Mouse (Mus musculus): ENCODE data around the gene Eddm3b. TPM values are rescaled to one million over a fixed set of nuclear protein-coding genes. Genes with fewer than 3 reads are reported as not detected.
"Not testable (repeated sequence)": the region's sequence is repeated elsewhere in the genome, so short reads cannot be mapped to it uniquely, and the experiment has no call there.

The Eddm3b gene
- polyA plus RNA-seq, 1 experiment from 2014 or later = 0.07 TPM

GRCm38 (mm10) chr14:51093496-51093895, 20.7 kb upstream of the Eddm3b start:
- Histone ChIP-seq H3K36me3 (replicated peaks; ENCODE audit: insufficient read depth, low read length) (no peaks in the 10 kb centered on the region), H3K4me2 (ENCODE audit: low read depth, low read length) (no peak overlapping the region), H3K4me3 (ENCODE audit: low read depth, low read length) (no peak overlapping the region), H3K9ac (replicated peaks) (no peak overlapping the region), H3K27me3 (ENCODE audit: insufficient read depth, low read length) (no peaks in the 10 kb centered on the region), H3K9me3 (ENCODE audit: low read length) (no peaks in the 10 kb centered on the region), H3K4me1 (ENCODE audit: insufficient read depth) (peaks cover 37% of the 10 kb centered on the region), H3K27ac (ENCODE audit: low read depth) (peak overlapping the region; percentile 13; the same call in 1 of the 2 replicates)
- DNase-seq = no peak
- 16% methylated on average over 3 of the region's 3 CpGs for WGBS (ENCODE audit: insufficient replicate concordance)
- ATAC-seq = no peak
- no peak for TF ChIP-seq EP300 (IDR thresholded peaks at IDR 0.05; ENCODE audit: low read depth)
- no peak for TF ChIP-seq CTCF (IDR thresholded peaks at IDR 0.05; ENCODE audit: low read depth)

DNA sequence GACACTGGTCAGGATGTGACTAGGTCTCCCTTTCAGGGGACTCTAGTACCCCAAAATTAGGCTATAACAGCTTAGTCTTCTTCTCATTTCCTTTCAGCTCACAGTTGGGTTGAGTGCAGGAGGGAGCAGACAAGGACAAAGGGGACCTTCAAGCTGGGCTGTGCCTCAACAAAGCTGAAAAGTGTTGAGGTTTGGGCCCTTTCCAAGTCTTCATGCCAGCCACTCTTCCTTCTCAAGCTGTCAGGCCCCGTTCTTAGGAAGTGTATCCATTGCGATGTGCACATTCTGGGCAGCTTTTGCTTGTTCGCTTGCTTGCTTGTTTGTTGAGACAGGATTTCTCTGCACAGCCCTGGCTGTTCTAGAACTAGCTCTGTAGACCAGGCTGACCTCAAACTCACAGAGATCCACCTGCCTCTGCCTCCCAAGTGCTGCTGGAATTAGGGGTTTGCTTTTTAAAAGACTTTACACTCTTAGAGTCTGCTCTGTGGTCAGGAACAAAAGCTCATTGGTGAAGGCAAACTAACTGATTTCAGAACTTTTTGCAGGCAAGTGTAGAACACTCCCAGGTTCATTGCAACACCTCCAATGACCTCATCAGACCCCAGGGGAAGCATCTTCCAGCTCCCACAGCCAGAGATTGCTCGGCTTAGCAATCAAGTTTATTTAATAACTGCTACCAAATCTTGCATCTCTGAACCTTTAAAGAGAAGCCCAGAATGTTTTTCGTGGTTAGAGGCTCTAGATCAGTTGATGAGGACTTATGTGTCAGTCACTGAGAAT, 19.9 kb upstream of the Eddm3b start:
- DNase-seq (peak; percentile 42), ATAC-seq (no peak)
- 59% methylated on average over 5 of the region's 5 CpGs for WGBS (ENCODE audit: insufficient replicate concordance)
- Histone ChIP-seq H3K4me2 (ENCODE audit: low read depth, low read length) (no peak overlapping the region), H3K9me3 (ENCODE audit: low read length) (no peaks in the 10 kb centered on the region), H3K9ac (replicated peaks) (no peak overlapping the region), H3K27ac (ENCODE audit: low read depth) (peak overlapping the region; percentile 37), H3K27me3 (ENCODE audit: insufficient read depth, low read length) (no peaks in the 10 kb centered on the region), H3K4me3 (ENCODE audit: low read depth, low read length) (no peak overlapping the region), H3K4me1 (ENCODE audit: insufficient read depth) (peaks cover 37% of the 10 kb centered on the region), H3K36me3 (replicated peaks; ENCODE audit: insufficient read depth, low read length) (no peaks in the 10 kb centered on the region)
- TF ChIP-seq EP300 (IDR thresholded peaks at IDR 0.05; ENCODE audit: low read depth) = no peak
- TF ChIP-seq CTCF (IDR thresholded peaks at IDR 0.05; ENCODE audit: low read depth) = no peak

- Histone ChIP-seq H3K4me1 (ENCODE audit: insufficient read depth) (peaks cover 37% of the 10 kb centered on the region), H3K4me2 (ENCODE audit: low read depth, low read length) (no peak overlapping the region), H3K27me3 (ENCODE audit: insufficient read depth, low read length) (no peaks in the 10 kb centered on the region), H3K36me3 (replicated peaks; ENCODE audit: insufficient read depth, low read length) (no peaks in the 10 kb centered on the region), H3K27ac (ENCODE audit: low read depth) (no peak overlapping the region), H3K9ac (replicated peaks) (no peak overlapping the region), H3K9me3 (ENCODE audit: low read length) (no peaks in the 10 kb centered on the region), H3K4me3 (ENCODE audit: low read depth, low read length) (no peak overlapping the region)
- ATAC-seq (no peak), DNase-seq (no peak)
- TF ChIP-seq CTCF (IDR thresholded peaks at IDR 0.05; ENCODE audit: low read depth) (no peak), EP300 (IDR thresholded peaks at IDR 0.05; ENCODE audit: low read depth) (no peak)
- 73% methylated on average over 9 of the region's 9 CpGs for WGBS (ENCODE audit: insufficient replicate concordance)
Measured at GRCm38 (mm10) chr14:51094921-51095320, 19.3 kb upstream of the Eddm3b start.

DNA sequence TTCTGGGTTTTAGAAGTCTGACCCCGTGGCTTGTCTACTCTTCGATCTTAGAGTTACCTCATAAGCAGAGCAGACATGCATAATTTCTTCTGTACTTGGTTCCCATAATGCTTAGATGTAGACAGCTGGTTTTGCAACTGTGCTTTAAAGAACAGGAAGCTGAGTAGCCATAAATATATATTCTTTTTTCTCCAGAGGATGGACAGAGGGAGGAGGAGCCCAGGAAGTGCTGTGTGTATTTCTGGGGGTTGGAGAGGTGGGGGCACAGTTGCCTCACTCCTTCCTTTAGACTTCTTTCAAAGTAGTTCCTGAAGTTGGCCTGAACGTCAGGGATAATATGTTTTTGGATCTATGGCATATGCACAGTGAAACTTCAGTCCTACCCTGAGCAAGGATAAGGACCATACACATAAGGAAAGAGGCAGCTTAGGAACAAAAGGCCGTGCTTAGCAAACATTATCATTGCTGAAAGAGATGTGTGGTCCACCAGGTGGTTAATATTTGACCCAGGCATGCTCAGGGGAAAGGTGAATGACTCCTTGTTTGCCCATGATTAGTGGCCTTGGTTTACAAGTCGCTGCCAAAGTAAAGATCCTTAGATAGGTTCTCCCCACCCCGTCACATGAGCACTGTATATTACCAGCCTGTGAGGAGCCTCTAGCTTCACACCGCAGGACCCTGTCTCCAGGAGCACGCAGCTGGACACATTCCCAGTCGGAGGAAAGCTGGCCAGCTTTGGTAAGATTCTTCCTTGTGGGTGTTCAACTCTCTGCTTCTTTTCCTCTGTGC, 18.3 kb upstream of the Eddm3b start:
- H3K4me1 ChIP-seq (ENCODE audit: insufficient read depth) = peaks cover 33% of the 10 kb centered on the region
- peak overlapping the region; percentile 20 for H3K27ac ChIP-seq (ENCODE audit: low read depth)
- WGBS (ENCODE audit: insufficient replicate concordance) = 25% methylated on average over 9 of the region's 9 CpGs
- H3K9ac ChIP-seq (replicated peaks) = no peak overlapping the region
- H3K4me2 ChIP-seq (ENCODE audit: low read depth, low read length) = peak overlapping the region; percentile 19; the same call in 1 of the 2 replicates
- H3K36me3 ChIP-seq (replicated peaks; ENCODE audit: insufficient read depth, low read length) = no peaks in the 10 kb centered on the region
- TF ChIP-seq CTCF (IDR thresholded peaks at IDR 0.05; ENCODE audit: low read depth) = no peak
- no peak for TF ChIP-seq EP300 (IDR thresholded peaks at IDR 0.05; ENCODE audit: low read depth)
- no peaks in the 10 kb centered on the region for H3K27me3 ChIP-seq (ENCODE audit: insufficient read depth, low read length)
- H3K4me3 ChIP-seq (ENCODE audit: low read depth, low read length) = peak overlapping the region; percentile 1; the same call in 1 of the 2 replicates
- ATAC-seq = peak; percentile 81
- H3K9me3 ChIP-seq (ENCODE audit: low read length) = no peaks in the 10 kb centered on the region
- peak; percentile 28 for DNase-seq

GRCm38 (mm10) chr14:51098300-51098699, 15.9 kb upstream of the Eddm3b start:
- H3K9ac ChIP-seq (replicated peaks); H3K4me3 ChIP-seq (ENCODE audit: low read depth, low read length); H3K27me3 ChIP-seq (ENCODE audit: insufficient read depth, low read length); H3K36me3 ChIP-seq (replicated peaks; ENCODE audit: insufficient read depth, low read length); H3K9me3 ChIP-seq (ENCODE audit: low read length); H3K27ac ChIP-seq (ENCODE audit: low read depth); H3K4me2 ChIP-seq (ENCODE audit: low read depth, low read length): not testable (repeated sequence)
- H3K4me1 ChIP-seq (ENCODE audit: insufficient read depth) = peaks cover 21% of the 10 kb centered on the region
- peak; percentile 26 for ATAC-seq
- 31% methylated on average over 1 of the region's 1 CpGs for WGBS (ENCODE audit: insufficient replicate concordance)
- TF ChIP-seq CTCF (IDR thresholded peaks at IDR 0.05; ENCODE audit: low read depth) = peak; percentile 79
- peak; percentile 52 for DNase-seq

DNA sequence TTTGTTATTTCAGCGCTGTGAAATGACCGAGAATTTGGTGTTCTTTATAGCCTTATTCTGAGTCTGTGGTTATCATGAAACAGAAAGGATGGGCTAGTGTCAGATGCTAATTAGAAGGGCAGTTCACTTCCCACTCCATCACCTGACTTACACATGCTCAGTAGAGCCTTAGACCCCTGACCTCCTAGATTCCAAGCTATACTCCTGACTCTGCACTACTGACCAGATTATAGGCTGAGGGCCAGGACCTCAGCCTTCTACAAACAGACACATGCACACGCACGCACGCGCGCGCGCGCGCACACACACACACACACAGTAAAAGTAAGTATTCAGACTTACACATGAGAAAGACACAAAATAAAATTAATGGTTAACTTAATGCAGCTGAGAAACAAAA, 15.3 kb upstream of the Eddm3b start:
- ATAC-seq = no peak
- WGBS (ENCODE audit: insufficient replicate concordance) = 96% methylated on average over 11 of the region's 11 CpGs
- H3K36me3 ChIP-seq (replicated peaks; ENCODE audit: insufficient read depth, low read length) = no peaks in the 10 kb centered on the region
- peaks cover 15% of the 10 kb centered on the region for H3K4me1 ChIP-seq (ENCODE audit: insufficient read depth)
- H3K9ac ChIP-seq (replicated peaks) = no peak overlapping the region
- no peaks in the 10 kb centered on the region for H3K27me3 ChIP-seq (ENCODE audit: insufficient read depth, low read length)
- H3K4me2 ChIP-seq (ENCODE audit: low read depth, low read length) = no peak overlapping the region
- no peak for DNase-seq
- H3K4me3 ChIP-seq (ENCODE audit: low read depth, low read length) = no peak overlapping the region
- no peak overlapping the region for H3K27ac ChIP-seq (ENCODE audit: low read depth)
- no peaks in the 10 kb centered on the region for H3K9me3 ChIP-seq (ENCODE audit: low read length)
- TF ChIP-seq EP300 (IDR thresholded peaks at IDR 0.05; ENCODE audit: low read depth) = no peak
- TF ChIP-seq CTCF (IDR thresholded peaks at IDR 0.05; ENCODE audit: low read depth) = no peak

All from liver, postnatal 0 days (tissue).